Mouse (Mus musculus): Measurements from ENCODE around the gene 4921536K21Rik.
A peak's percentile ranks its signal among the peaks of the same experiment; 100 is the strongest.

Gene 4921536K21Rik

DNA sequence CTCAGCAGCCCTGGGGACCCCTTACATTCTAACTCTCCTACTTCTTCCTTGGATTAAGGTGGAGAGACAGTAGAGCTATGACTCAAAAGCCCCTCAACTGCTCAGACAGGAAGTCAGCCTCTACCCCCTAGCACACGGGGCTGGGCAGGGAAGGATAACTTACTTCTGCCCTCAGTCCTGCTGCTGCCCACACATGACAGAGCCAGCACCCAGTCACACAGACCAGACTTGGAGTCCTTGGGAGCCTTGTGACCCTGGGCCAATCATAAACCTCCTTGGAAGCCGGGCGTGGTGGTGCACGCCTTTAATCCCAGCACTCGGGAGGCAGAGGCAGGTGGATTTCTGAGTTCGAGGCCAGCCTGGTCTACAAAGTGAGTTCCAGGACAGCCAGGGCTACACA lies 16.5 kb upstream of the 4921536K21Rik start:
- DNase-seq (ENCODE audit: low read depth) = peak; percentile 26

DNA sequence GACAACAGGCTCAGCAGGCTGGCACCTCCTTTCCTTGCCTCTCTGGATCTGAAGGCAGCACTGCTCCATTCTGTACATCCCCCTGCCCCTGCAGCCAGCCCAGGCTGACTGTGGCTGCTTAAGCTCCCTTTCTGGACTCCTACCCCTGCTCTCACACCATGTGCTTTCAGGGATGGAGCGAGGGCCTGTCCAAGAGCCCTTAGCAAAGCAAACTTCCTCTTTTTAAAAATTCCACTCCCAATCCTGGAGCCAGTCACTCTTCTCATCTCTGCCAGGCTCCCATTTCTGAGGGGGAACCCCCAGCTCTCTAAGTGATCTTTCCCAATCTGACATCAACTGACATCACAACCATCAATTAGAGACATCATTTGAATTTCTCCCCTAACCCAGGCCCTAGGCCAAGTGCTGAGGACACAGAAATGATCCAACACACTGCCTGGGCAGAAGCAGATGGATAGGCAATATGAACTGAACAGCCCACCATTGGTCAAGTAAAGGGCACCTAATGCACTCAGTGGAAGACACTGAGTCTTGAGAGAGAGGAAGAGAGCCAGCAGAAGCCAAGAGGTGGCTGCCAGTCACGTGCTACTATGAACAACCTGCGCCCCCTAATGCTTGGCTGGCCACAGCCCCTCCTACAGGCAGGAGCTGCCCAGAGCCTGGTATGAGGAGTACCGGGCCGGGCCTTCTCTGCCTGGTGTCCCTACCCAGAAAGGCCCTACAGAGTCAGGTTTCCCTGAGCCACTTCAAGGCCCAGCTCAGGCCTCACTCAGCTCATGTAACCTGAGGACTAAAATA lies 15.8 kb upstream of the 4921536K21Rik start:
- DNase-seq (ENCODE audit: low read depth) = peak; percentile 71

DNA sequence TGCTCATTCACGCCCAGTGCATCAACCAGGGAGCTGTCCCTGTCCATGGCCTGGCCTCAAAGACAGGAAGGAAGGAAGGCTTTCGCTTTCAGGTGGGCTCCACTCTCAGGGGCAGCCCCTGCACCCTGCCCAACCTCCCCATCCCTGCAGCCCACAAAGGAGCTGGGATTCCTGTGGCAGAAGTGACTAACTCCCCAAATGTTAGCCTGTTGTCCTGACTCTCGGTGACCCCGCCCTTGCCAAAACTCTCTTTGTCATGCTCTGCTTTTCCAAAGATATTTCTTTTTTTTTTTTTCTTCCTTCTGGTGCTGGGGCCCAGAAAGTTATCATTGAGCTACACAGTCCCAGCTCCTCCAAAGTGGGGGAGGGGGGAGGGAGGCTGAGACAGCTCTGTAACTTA lies 14.3 kb upstream of the 4921536K21Rik start:
- no peak for DNase-seq (ENCODE audit: low read depth)

DNA sequence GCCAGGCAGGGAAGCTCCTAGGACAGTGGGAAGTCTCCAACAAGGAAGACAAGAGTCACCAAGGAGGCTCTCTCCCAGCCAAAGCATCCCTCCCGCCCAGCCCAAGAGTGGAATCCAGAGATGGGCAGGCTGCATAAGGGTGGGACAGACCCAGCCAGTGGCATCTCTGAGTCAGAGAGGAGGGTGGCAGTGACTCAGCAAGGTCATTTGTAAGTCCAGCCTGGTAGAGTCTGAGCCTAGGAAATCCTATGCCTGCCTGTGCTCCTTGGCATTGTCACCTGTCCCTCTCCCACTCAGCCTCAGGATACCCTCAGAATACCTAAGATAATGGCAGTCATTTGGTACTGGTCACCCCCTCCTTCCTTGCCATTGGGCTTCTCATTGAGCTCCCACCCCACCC lies 10.5 kb upstream of the 4921536K21Rik start:
- peak; percentile 52 for DNase-seq (ENCODE audit: low read depth)

DNA sequence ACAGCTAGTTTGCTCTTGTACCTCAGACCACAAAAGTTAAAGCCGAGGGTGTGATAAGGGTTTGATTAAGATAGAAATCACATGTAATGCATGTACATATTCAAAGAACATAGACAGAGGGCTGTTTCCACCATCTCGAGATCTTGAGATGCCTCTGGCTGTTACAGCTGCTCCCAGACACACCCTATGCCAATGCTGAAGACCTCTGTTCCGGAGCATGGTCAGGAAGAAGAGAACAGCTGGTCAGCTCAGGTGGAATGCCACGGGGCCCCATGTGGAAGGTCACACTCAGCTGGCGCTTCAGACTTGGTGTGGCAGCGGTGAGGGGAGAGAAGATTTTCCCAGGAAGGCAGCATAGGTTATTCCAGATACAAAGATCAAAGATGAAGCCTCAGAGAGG lies 9.8 kb upstream of the 4921536K21Rik start:
- DNase-seq (ENCODE audit: low read depth) = no peak

DNA sequence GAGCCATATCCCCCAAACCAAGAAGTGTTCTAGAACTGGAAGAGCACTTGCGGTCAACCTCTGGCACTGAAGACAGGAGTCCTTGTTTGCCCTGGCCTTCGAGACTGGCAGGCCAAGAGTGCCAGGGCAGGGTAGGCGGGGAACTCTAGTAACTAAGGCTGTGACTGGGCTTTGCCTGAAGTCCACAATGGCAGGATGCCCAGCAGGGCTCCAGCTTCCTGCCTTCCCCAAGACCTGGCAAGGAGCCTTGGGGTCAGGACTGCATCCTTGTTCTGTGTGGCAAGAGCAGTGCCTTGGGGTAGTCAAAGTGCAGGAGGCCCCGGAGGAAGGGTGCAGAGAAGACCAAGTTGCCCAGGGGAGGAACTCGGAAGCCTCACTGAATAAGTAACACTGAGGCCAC lies 8.1 kb upstream of the 4921536K21Rik start:
- peak; percentile 39 for DNase-seq (ENCODE audit: low read depth)

DNA sequence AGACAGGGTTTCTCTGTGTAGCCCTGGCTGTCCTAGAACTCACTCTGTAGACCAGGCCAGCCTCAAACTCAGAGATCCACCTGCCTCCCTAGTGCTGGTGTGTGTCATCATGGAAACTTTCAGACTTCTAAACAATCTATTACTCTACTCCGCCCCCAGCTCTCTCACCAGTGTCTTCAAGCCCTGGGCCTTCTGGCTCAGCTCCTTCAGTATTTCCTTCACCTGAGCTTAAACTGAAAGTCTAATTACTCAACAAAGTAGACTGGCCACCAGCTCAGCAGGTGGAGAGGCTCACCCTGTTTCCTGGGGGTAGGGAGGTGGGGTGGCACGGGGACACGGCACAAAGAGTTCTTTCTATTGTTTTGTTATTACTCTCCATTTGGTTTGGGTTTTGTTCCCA lies 7.6 kb upstream of the 4921536K21Rik start:
- no peak for DNase-seq (ENCODE audit: low read depth)

DNA sequence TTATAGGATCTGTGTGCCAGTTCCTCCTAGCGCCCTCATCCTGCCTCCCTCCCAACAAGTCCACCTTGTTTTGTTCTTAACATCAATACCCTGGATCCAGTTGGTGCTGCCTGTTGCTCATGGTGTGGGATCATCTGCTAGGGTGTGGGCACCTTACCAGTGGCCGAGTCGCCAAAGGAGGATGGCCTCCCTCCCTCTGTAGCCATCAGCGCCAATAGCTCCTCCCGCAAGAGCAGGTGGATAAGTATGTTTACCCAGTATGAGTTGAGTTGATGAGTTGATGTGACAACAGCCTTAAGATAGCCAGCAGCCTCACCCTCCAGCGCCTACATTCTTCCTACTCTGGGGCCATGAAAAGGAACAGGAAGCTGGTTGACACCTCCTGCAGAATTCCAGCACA lies 5.4 kb upstream of the 4921536K21Rik start:
- DNase-seq (ENCODE audit: low read depth) = no peak

DNA sequence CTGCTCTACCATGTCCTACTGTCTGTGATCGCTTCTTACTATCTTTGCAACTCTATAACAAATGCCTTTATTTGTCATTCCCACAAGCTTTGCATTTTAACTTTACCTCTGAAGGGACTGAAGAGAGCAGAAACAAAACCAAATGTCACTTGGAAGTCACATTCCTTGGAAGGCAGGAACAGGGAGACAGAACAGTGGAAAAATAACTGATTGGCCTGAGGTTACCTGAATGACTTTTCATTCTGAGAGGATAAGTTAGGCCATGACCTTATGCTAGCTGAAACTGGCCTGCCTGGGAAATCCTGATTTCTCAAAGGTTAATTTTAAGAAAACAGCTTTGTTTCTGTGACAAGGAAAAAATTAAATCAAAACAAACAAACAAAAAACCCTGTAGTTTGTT lies 1.0 kb upstream of the 4921536K21Rik start:
- DNase-seq (ENCODE audit: low read depth) = no peak

DNA sequence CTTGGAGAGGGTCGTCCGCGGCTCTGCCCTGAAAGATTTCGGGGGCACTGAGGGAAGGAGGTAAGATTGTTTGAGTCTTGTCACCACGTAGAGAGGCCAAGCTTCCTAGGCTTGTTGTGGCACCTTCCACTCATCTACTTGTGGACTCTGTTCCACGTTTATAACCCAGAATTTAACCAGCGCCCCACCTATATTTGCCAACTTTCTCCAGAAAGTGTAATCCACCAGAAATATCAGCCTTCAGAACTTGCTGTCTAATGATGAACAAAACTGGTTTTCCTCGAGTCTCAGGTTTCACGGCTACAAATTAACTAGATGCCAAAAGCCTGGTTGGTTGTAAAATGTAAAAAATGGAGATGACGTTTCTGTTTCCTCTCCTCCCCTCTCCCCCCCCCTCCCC lies 560 bp upstream of the 4921536K21Rik start:
- no peak for DNase-seq (ENCODE audit: low read depth)

DNA sequence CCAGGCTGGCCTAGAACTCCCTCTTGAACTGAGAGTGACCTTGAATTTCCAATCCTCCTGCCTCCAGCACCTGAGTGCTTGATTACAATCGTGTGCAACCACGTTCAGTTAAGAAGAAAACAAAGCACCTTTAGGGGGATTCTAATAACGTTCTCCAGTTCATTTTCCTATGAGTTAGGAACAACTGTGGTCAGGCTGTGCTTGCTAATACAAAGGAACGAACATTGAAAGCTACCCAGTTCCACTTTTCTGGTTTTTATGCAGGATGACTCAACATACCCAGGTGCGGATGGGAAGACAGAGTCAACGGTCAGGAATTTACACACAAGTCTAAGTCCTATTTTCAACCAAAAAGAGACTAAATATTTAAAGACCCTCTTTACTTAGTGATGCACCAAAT lies 928 bp downstream of the 4921536K21Rik start:
- no peak for DNase-seq (ENCODE audit: low read depth)

DNA sequence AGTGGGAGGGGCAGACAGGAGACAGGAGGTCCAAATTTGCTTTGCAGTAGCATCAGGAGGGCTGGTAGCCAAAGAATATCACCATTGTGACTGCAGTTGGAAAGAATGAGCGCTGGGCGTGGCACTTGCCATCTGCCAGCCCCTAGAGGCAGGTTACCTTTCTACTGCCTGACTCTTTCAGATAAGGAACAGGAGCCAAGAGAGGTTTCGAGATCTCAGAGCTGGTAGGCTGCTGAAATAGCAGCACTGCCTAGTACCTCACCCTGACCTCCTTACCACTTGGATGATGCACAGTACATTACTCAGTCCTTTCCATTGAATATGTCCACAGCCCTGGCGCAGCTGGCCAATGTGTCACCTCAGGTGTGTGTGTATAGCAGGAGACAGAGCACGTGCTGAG lies 7.6 kb downstream of the 4921536K21Rik start:
- DNase-seq (ENCODE audit: low read depth) = no peak

DNA sequence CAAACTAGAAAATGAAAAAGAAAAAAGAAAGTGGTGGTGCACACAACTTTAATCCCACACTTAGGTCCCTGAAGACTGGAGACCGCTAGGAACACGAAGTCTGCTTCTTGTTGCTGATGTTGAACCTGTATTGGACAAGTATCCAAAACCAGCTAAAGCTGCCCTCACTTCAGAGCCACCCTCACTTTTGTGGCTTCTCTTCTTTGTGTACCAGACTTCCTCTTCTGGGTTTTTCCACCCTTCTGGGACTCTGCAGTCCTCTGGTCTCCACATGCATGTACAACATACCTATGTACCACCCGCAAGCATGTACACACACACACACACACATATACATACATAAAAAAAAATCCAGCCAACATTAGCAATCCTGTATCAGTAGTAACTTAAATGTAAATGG lies 11.2 kb downstream of the 4921536K21Rik start:
- no peak for DNase-seq (ENCODE audit: low read depth)

DNA sequence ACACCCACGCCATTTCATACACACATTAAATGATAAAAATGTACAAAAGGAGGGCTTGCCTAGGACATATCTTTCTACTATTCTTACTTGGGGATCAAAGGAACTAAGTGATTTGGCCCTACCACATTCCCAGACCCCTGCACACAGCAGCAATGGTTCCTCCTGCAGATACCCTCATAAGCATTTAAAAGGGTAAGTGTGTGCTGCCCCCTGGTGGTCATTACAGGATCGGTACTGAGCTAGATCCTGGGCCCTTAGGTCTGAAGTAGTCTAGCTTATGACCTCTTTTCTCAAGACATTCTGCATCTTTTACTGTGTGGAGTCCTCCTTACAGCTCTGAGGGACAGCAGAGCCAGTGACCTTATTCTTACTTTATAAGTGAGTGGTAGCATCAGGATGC lies 15.1 kb downstream of the 4921536K21Rik start:
- peak; percentile 80 for DNase-seq (ENCODE audit: low read depth)

DNA sequence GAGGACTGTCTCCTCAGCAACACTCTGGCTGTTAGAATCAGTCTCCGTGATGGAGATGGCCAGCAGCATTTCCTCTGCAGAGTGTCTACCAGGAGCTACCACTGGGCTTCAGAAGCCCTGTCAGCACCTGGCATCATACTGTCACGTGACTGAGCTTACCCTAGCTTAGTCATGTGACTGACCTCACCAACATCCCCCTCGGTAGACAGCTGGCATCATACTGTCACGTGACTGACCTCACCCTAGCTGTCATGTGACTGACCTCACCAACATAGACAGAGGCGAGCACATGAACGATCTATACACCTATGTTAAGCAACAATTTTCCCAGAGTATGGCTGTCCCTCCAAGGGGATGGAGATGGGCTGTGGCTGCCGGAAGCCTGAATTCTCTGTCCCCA lies 16.2 kb downstream of the 4921536K21Rik start:
- DNase-seq (ENCODE audit: low read depth) = peak; percentile 39

DNA sequence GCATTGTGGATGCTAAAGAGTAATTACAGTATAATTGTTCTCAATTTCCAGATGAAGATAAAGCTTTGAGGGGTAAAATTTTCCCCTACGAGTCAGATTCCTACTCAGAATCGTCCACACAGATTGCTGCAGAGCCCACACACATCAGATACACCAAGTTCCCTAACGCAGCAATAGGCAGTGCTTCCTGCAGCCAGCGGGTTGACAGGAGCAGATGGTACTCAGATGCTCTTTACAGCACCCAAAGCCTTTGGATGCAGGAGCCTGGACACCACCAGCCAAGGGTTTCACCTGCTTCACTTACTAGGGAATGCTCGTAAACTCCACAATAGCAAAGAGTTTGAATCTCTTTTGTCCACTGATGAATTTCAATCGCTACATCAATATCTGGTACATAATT lies 18.5 kb downstream of the 4921536K21Rik start:
- DNase-seq (ENCODE audit: low read depth) = no peak

DNA sequence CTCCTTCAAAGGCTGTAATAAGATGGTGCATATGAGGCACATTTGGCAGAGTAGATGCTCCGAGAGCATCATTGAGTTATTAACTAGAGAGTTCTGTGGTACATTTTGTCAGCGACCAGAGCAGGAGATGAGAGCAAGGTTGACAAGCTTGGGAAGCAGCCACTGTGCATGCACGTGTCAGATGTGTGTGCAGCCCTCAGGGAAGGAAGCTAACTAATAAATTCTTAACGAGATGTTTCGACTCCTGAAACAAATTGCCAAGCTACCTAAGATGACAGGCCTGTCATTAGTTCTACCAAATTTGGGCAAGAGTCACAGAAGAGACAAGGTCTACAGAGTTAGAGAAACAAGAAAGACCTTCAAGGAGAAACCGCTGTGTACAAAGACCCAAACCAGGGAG lies 30.6 kb downstream of the 4921536K21Rik start:
- DNase-seq (ENCODE audit: low read depth) = no peak

DNA sequence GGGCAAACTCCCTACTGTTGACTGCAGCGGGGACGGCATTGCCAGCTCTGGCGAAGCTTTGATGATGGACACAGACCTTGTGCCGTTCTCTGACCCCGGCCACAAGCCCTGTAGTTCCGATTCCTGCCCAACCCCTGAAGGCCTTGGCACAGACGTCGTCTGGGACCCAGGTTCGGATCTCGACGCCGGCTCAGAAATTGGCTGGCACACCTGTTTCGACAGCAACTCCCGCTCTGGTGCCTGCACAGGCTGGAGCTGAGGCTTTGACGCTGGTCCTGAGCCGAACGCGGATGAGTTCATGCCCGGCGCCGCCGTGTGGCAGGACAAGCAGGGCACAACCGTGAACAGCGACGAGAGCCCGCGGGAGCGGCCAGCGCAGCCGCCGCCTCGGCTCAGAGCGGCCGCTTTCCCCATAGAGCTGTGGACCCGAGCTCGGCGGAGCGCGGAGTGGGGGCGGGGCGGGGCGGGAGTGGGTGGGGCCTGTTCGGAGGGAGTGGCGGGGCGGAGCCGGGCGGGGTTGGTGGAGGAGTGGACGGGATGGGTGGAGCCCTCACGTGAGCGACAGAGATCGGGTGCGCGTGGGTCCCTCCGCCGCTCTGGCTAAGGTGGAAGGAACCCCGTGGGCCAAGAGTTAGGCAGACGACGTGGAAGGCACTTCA lies 31.3 kb downstream of the 4921536K21Rik start, which contains the start of gene Osbp2:
Gene Osbp2, minus strand, starts transcription at position 450 of the 659 bp plus-strand sequence.
- DNase-seq (ENCODE audit: low read depth) = no peak

DNA sequence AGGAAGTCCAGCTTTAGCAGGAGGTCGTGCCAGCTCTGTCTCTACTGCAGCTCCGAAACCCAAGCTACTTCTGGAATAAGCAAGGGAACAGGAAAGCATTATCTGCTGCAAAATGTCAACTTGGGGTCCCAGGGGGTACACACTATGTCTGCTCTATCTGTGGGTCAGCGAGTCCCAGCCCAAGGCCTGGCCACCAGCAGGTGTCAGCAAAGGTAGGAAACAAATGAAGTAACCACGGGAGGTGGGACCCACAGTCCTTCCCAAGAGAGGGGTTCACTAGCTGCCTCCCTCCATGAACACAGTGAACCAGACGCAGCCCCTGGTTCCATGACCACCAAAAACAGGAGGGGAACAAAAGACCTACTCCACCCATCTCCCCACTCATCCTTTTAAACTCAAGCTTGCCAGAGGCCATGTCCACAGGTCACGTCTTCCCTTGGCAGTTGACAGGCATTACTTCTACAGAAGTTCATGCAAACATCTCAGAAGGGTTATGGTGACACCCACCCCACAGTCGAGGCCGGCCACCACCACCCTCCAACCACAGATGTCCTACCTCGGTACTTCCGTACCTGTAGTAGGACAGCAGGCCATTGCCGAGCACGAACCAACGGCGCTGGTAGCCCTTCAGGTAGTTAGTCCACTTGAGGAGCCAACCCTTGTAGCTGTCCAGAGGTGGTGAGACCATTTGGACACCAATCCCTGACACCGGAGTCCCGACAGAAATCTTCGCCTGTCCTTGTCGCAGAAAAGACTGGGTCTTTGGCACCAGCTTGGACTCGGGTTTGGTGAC lies 32.0 kb downstream of the 4921536K21Rik start:
- no peak for DNase-seq (ENCODE audit: low read depth)

DNA sequence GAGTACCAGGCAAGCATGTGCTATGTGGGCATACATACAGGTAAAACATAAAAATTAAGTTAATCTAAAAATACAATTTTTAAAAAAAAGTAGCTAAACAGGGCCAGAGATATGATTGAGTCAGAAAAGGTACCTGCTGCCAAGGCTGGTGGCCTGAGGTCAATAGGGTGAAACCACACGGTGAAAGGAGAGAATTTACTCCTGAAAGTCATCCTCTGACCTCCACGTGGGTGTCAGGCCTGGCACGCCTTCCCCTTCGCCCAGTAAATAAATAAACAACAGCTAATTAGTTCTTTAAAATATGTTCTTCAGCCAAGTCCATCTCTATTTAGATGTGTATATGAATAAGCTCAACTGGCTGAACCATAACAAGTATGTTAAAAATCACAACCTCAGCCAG lies 34.5 kb downstream of the 4921536K21Rik start:
- no peak for DNase-seq (ENCODE audit: low read depth)

DNA sequence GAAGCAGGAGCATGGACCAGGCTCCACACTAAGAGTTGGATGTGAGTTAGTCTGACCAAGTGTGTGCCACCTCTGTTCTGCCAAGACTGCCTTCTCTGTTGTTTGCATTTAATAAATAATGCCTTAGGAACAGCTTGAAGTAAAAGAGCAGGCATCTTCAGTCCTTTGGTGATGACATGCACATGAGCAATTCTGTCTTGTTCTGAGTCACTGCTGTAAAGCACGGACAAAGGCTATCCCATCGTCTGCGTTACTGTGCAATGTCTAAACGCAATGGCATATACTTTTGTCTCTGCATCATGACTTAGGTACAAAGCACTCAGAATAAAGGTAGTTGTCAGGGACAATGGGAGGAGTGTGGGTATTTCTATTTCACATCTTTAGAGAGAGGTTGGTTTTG lies 35.1 kb downstream of the 4921536K21Rik start:
- DNase-seq (ENCODE audit: low read depth) = no peak

DNA sequence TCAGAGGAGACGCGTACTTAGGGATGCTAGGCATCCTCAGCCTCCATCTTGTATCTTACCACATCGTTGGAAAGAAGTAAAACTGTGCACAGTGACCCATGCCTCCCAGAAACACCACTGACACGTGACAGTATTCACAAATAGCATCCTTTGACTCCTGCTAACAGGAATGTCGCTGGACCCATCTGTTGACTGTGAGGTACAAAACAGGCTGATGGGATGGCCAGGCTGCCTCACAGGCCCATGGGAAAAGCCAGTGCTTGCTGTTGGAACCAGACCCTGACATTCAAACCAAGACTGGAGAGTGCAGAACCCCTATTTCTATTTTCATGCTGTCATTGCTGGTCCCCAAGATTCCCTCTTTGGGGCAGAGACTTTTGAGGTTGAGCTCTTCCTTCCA lies 37.0 kb downstream of the 4921536K21Rik start:
- no peak for DNase-seq (ENCODE audit: low read depth)

DNA sequence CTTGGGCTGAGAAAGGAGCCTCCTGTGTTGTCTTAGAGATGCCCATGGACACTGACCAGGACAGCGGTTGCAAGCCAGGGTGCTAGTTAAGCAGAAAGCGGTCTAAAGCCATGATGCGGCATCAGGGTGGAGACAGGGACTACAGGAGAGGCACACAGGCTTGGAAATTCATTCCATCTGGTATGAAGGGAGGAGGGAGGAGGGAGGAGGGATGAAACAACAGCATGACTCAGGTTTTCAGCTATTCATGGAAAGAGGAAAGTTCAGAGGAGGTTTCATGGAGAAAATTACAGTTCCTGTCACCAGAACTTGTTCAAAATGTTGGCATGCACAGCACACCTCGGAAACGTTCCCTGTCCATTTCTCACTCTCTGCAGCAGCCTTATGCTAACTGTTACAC lies 39.1 kb downstream of the 4921536K21Rik start:
- no peak for DNase-seq (ENCODE audit: low read depth)
